Mouse (Mus musculus): ENCODE measurements at regions not wholly inside any gene's neighbourhood (a gene's known extent, or its start where the extent isn't known, plus 50 kb on each side); places are given as distances from the start of the nearest gene placed in this dataset.

GRCm38 (mm10) chr12:67471666-67472065 lies 249.3 kb upstream of the Mdga2 start:
- no peak for DNase-seq (ENCODE audit: low spot score)

- DNase-seq (ENCODE audit: low spot score): no peak
Measured at GRCm38 (mm10) chr12:67471001-67471400, 248.7 kb upstream of the Mdga2 start.

- no peak for DNase-seq (ENCODE audit: low spot score)
Measured at GRCm38 (mm10) chr12:67449109-67449508, 226.8 kb upstream of the Mdga2 start.

GRCm38 (mm10) chr12:67430318-67430950 lies 208.1 kb upstream of the Mdga2 start:
- peak; percentile 5 for DNase-seq (ENCODE audit: low spot score)

GRCm38 (mm10) chr12:67426801-67427200 lies 204.5 kb upstream of the Mdga2 start:
- no peak for DNase-seq (ENCODE audit: low spot score)

- DNase-seq (ENCODE audit: low spot score): no peak
Measured at GRCm38 (mm10) chr12:67399537-67399936, 177.2 kb upstream of the Mdga2 start.

GRCm38 (mm10) chr12:67374530-67374929 lies 152.2 kb upstream of the Mdga2 start:
- DNase-seq (ENCODE audit: low spot score): peak; percentile 1

GRCm38 (mm10) chr12:67348551-67348950 lies 126.2 kb upstream of the Mdga2 start:
- DNase-seq (ENCODE audit: low spot score): no peak

GRCm38 (mm10) chr12:67332483-67332998 lies 110.2 kb upstream of the Mdga2 start:
- DNase-seq (ENCODE audit: low spot score): no peak

GRCm38 (mm10) chr12:67326326-67326725 lies 104.0 kb upstream of the Mdga2 start:
- DNase-seq (ENCODE audit: low spot score): no peak

- no peak for DNase-seq (ENCODE audit: low spot score)
Measured at GRCm38 (mm10) chr12:67325799-67326198, 103.5 kb upstream of the Mdga2 start.

- no peak for DNase-seq (ENCODE audit: low spot score)
Measured at GRCm38 (mm10) chr12:67325335-67325734, 103.0 kb upstream of the Mdga2 start.

GRCm38 (mm10) chr12:67318687-67319086 lies 96.3 kb upstream of the Mdga2 start:
- DNase-seq (ENCODE audit: low spot score): no peak

GRCm38 (mm10) chr12:67300245-67300644 lies 77.9 kb upstream of the Mdga2 start:
- DNase-seq (ENCODE audit: low spot score): no peak

- no peak for DNase-seq (ENCODE audit: low spot score)
Measured at GRCm38 (mm10) chr12:67290054-67290453, 67.7 kb upstream of the Mdga2 start.

GRCm38 (mm10) chr12:67272863-67273262 lies 50.5 kb upstream of the Mdga2 start:
- no peak for DNase-seq (ENCODE audit: low spot score)

- no peak for DNase-seq (ENCODE audit: low spot score)
Measured at GRCm38 (mm10) chr12:67272329-67272728, 50.0 kb upstream of the Mdga2 start.
